Mouse (Mus musculus) left cerebral cortex, postnatal 14 days (tissue): ENCODE measurements around the gene Hivep3. TPM values are rescaled to one million over a fixed set of nuclear protein-coding genes. Genes with fewer than 3 reads are reported as not detected.

Experiments
- DNase-seq, 2 experiments: peaks; one replicate each; pipeline ENCODE4 v3.0.0; 2021 to 2022; ENCODE audit warnings: low spot score in 2 of 2, mixed read lengths in 1 of 2
- intact Hi-C: fragments of 180-260 bp; cut with DNase I; formaldehyde crosslinking; loops from one replicate; pipeline ENCODE4 v1.15.1; 2025
- total RNA-seq, 2 experiments: library from RNA; stranded (reverse); gene quantifications; 2 replicates each; pipeline ENCODE4 v1.2.3; 2021

Hivep3 gene
- total RNA-seq, 2 experiments from 2014 or later = 65.4 to 79.8 TPM

DNA sequence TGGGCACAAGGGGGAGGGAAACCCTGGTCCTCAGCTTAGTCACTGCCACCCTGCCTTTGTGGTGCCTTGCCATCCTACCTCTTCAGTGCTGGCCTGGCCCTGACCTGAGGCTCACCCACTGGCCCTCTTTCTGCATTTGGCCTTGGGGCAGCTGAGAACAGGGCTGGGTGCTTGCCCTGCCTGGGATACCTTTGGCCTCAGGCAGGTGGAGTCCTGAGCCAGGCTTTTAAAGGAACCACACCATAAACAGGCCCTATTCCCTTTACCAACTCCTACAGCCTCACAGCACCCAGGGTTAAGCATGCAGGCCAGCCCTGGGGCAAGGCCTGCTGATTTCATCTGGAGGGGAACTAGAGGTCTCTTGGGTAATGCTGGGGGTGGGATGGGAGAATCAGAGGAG lies 447.0 kb downstream of the Hivep3 start:
- DNase-seq = no peak
- intact Hi-C loops = no loop called here

DNA sequence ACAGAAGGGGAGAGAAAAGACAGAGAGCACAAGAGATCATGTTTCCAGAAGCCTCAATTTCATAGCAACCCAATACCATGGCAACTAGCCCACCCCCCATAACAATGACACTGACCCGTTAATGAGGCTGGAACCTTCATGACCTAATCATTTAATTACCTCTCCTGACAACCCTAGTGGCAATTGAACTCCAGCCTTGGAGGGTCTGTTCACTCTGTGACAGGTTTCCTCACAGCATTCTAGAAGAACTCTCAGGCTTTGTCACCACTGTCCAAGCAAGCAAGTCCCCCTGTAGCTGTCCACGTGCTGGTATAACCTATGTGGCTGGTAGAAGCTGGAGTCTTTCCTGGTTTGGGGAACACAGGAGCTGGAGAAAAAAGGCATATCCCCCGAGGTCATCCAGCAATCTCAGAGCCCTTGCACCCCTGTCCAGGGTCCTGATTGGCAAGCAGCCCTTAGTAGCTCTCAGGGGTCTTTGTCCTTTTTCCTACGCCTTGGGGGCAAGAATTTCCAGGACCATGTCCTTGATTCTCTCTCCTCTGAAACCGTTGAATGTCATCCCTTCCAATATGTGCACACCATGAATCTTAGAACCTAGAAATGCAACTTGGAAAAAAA lies 450.9 kb downstream of the Hivep3 start:
- intact Hi-C loops = no loop called here
- no peak for DNase-seq

DNA sequence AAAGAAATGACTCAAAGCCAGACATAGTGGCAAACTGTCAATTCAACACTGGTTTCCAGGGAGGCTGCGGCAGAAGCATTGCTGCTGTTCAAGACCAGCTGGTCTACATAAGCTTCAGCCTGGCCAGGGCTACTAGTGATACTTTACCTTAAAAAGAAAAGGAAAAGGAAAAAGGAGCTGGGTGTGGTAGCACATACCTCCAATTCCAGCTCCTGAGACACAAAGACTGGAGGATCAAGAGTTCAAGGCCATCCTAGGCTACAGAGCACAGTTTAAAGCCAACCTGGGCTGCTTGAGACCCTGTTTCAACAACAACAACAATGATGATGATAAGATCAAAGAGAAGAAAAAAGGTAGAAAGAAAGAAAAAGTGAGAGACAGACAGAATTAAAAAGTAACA lies 452.9 kb downstream of the Hivep3 start:
- DNase-seq = no peak
- intact Hi-C loops = no loop called here

DNA sequence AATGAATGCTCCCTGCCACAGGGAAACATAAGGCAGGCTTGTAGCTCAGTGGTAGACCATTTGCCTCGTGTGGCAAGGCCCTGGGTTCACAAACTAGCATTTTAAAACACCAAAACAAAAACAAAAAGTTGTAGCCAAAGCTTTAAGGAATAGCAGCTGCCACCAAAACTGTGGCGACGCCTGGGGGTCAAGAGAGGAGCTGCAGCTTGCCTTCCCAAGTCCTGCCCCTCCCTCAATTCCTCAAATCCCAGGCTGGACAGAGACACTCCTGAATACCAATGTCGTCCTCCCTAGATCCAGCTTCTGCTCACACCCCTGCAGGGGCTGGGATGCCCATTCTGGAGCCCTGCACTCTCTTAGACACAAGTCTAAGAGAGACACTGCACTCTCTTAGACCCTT lies 453.4 kb downstream of the Hivep3 start:
- intact Hi-C loops = no loop called here
- DNase-seq = no peak

Other genes starting within 250 kb of the Hivep3 start
- gene Rimkla, start 241.2 kb upstream of the Hivep3 start, total RNA-seq = 10 to 100 TPM; 11.6 to 13.5 TPM
- 10 to 100 TPM; 64.7 to 71.2 TPM for gene Foxj3, start 196.8 kb upstream of the Hivep3 start, total RNA-seq
- 10 to 100 TPM; 24.6 to 25.4 TPM for gene Frg2f1, start 194.3 kb upstream of the Hivep3 start, total RNA-seq
- not detected for gene Guca2a, start 96.1 kb upstream of the Hivep3 start, total RNA-seq
- not detected for gene Guca2b, start 74.8 kb upstream of the Hivep3 start, total RNA-seq